8 mouse cellular contexts compared by ENCODE assay signal in the genomic region with DNA sequence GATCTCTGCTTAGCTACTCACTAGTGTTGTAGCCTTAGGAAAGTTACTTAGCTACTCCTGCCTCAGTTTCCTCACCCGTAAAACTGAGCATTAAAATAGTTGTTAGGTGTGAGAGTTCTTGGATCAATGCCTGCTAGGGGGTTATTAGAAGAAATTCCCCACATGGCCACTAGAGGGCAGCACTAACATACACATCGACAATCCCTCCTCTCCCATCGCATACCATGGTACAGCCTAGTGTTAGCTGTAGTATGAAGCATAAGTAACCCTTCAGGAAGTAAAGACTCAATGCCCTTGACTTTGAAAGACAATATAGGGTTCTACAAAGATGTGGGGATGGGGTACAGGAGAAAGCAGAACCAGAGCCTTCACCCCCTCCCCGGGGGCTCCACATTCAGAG. TPM values are rescaled to one million over a fixed set of nuclear protein-coding genes. Genes with fewer than 3 reads are reported as not detected.
DNase-seq lines count a peak whose midpoint lies in the region; ATAC-seq and TF ChIP-seq lines count a peak whose summit lies in the region.

No protein-coding gene starts in this region.

- no peaks in the 10 kb centered on the region for H3K9me3 ChIP-seq in intestine, embryonic 15.5 days
- no peaks in the 10 kb centered on the region for H3K9me3 ChIP-seq in lung, embryonic 15.5 days

- no peaks in the 10 kb centered on the region for H3K36me3 ChIP-seq in intestine, embryonic 15.5 days
- H3K36me3 ChIP-seq in lung, embryonic 15.5 days = no peaks in the 10 kb centered on the region

- intact Hi-C loops in left cerebral cortex, adult 2 months (cut with DNase I) = loop anchor here (2.0 to 10.0 kb wide), 2 partner anchors 162 to 364 kb away; partner anchors contain the start of gene Pllp

- H3K4me2 ChIP-seq in intestine, embryonic 15.5 days (replicated peaks) = no peak overlapping the region
- H3K4me2 ChIP-seq in lung, embryonic 15.5 days = no peak overlapping the region

- WGBS in intestine, embryonic 15.5 days = 23% methylated on average over 4 of the region's 4 CpGs
- 29% methylated on average over 4 of the region's 4 CpGs for WGBS in lung, embryonic 15.5 days

- ATAC-seq in intestine, embryonic 15.5 days = peak; percentile 67; the same call in 1 of the 2 replicates
- peak; percentile 37; the same call in 1 of the 2 replicates for ATAC-seq in lung, embryonic 15.5 days (ENCODE audit: borderline replicate concordance, extremely low read depth, low FRiP score, low TSS enrichment)

- peak; percentile 87 for TF ChIP-seq CTCF in left cerebral cortex, adult 2 months (IDR thresholded peaks at IDR 0.05)

- no peak for DNase-seq in left cerebral cortex, adult 2 months (ENCODE audit: extremely low spot score in 1 of 2, low spot score in 2 of 2)
- no peak for DNase-seq in left cerebral cortex, adult 8-10 months (ENCODE audit: low spot score in 2 of 2)
- DNase-seq in brain, adult 2 months (ENCODE audit: low read depth, low spot score) = peak; percentile 82
- peak; percentile 29 for DNase-seq in fibroblast of lung, adult 2 months (ENCODE audit: low read depth)
- peak; percentile 57 for DNase-seq in retina, adult 2 months (ENCODE audit: low read depth, low spot score)
- DNase-seq in urinary bladder, postnatal 10 days (ENCODE audit: low spot score) = no peak

- no peaks in the 10 kb centered on the region for H3K27me3 ChIP-seq in intestine, embryonic 15.5 days (replicated peaks)
- H3K27me3 ChIP-seq in lung, embryonic 15.5 days = no peaks in the 10 kb centered on the region

- H3K27ac ChIP-seq in left cerebral cortex, adult 2 months = no peak overlapping the region
- no peak overlapping the region for H3K27ac ChIP-seq in intestine, embryonic 15.5 days
- no peak overlapping the region for H3K27ac ChIP-seq in lung, embryonic 15.5 days

- H3K9ac ChIP-seq in intestine, embryonic 15.5 days = no peak overlapping the region
- H3K9ac ChIP-seq in lung, embryonic 15.5 days = no peak overlapping the region

- no peaks in the 10 kb centered on the region for H3K4me1 ChIP-seq in intestine, embryonic 15.5 days (replicated peaks)
- no peaks in the 10 kb centered on the region for H3K4me1 ChIP-seq in lung, embryonic 15.5 days

- H3K4me3 ChIP-seq in left cerebral cortex, adult 2 months = no peak overlapping the region
- H3K4me3 ChIP-seq in intestine, embryonic 15.5 days (replicated peaks) = no peak overlapping the region
- H3K4me3 ChIP-seq in lung, embryonic 15.5 days = no peak overlapping the region

RNA-seq across cellular contexts. Expression of gene Slc12a3, which starts 1.7 kb away (rescaled TPM):
- under 1 TPM; 0.29 to 0.68 TPM for total RNA-seq in left cerebral cortex, adult 2 months (2021)
- under 1 TPM; 0.20 to 0.57 (median 0.48) TPM for total RNA-seq in left cerebral cortex, adult 8-10 months (2022)
- polyA plus RNA-seq in intestine, embryonic 15.5 days (2015; fragmentation: Nextera tagmentation; extraction: Ambion mirVana) = 0.06 and 0.10 TPM in 2 replicates
- polyA plus RNA-seq in lung, embryonic 15.5 days (2015; fragmentation: Nextera tagmentation; extraction: Ambion mirVana) = 0.14 TPM in 1 of 2 replicates, not detected in the other

RNA-seq across cellular contexts. Expression of gene Herpud1, which starts 55.5 kb away (rescaled TPM):
- 10 to 100 TPM; 68.3 to 78.2 TPM for total RNA-seq in left cerebral cortex, adult 2 months (2021)
- 10 to 100 TPM; 68.9 to 76.1 (median 73.2) TPM for total RNA-seq in left cerebral cortex, adult 8-10 months (2022)
- 115 and 138 TPM in 2 replicates for polyA plus RNA-seq in intestine, embryonic 15.5 days (2015; fragmentation: Nextera tagmentation; extraction: Ambion mirVana)
- polyA plus RNA-seq in lung, embryonic 15.5 days (2015; fragmentation: Nextera tagmentation; extraction: Ambion mirVana) = 107 and 116 TPM in 2 replicates

Comparison
In these comparisons a context has a peak if more than half of its experiments do, and no peak if none do; other contexts are left out.
1. DNase-seq: peak in brain, adult 2 months (single experiment), fibroblast of lung, adult 2 months (single experiment) and retina, adult 2 months (single experiment); none in left cerebral cortex, adult 2 months (0 of 2), left cerebral cortex, adult 8-10 months (0 of 2) and urinary bladder, postnatal 10 days (single experiment).